In genomic region chr1:184482026-184482425, GRCm38 (mm10) we compare ENCODE assay signal across 23 mouse cellular contexts.
A peak's percentile ranks its signal among the peaks of the same experiment; 100 is the strongest.
DNase-seq lines count a peak whose midpoint lies in the region; TF ChIP-seq lines count a peak whose summit lies in the region.
"Had no signal": no experiment of that assay in that cellular context is flagged by ENCODE, and none has a peak within 500 bp of the region (broad histone marks: within the 10 kb centered on the region; RNA-seq: fewer than 3 reads in every experiment).

No protein-coding gene starts in this region.

- H3K4me3 ChIP-seq in heart, embryonic 10.5 days, result no peak overlapping the region
- no peak overlapping the region for H3K4me3 ChIP-seq in myocyte
- H3K4me3 ChIP-seq: forebrain, embryonic 10.5 days; forebrain, embryonic 13.5 days; heart, embryonic 12.5 days; heart, embryonic 15.5 days; hindbrain, embryonic 10.5 days; hindbrain, embryonic 15.5 days had no signal

- peak overlapping the region; percentile 51 for H3K4me2 ChIP-seq in myocyte (ENCODE audit: low read depth)
- H3K4me2 ChIP-seq: forebrain, embryonic 13.5 days; heart, embryonic 12.5 days; heart, embryonic 15.5 days; hindbrain, embryonic 15.5 days had no signal

- DNase-seq in adrenal gland, adult (ENCODE audit: inconsistent age in 2 of 2, low spot score in 1 of 2), result peak; percentile 37 to 80
- DNase-seq in adrenal gland, adult 18-20 months (ENCODE audit: low spot score in 2 of 2), result no peak
- peak; percentile 46 for DNase-seq in heart, adult 11 months
- DNase-seq in heart, embryonic 10.5 days (ENCODE audit: low spot score), result no peak
- peak; percentile 10 for DNase-seq in adrenal gland, postnatal 10 days
- DNase-seq in kidney, postnatal 25 days, result no peak
- DNase-seq in cerebellum, postnatal 4 days (ENCODE audit: low spot score in 2 of 2), result no peak
- DNase-seq: cerebellum, adult 11-12 months; cerebellum, adult 8-10 months; cerebellum, postnatal 10 days; cerebellum, postnatal 36 days; gastrocnemius, postnatal 10 days; gastrocnemius, postnatal 36 days; heart, postnatal 10 days; heart, postnatal 36 days; kidney, adult 2 months had no signal

- H3ac ChIP-seq in myocyte (ENCODE audit: control insufficient read depth, insufficient read length), result no peak overlapping the region

- WGBS in heart, embryonic 10.5 days, result 56% methylated on average over 9 of the region's 9 CpGs

- TF ChIP-seq POLR2A in myocyte (IDR thresholded peaks at IDR 0.05; ENCODE audit: insufficient read length, low read depth), result no peak

- H3K27ac ChIP-seq in heart, embryonic 10.5 days, result no peak overlapping the region
- H3K27ac ChIP-seq: forebrain, embryonic 10.5 days; forebrain, embryonic 13.5 days; heart, embryonic 15.5 days; hindbrain, embryonic 10.5 days; hindbrain, embryonic 15.5 days had no signal

- H3K4me1 ChIP-seq in heart, embryonic 10.5 days, result no peaks in the 10 kb centered on the region
- H3K4me1 ChIP-seq: forebrain, embryonic 10.5 days; forebrain, embryonic 13.5 days; heart, embryonic 12.5 days; heart, embryonic 15.5 days; hindbrain, embryonic 10.5 days; hindbrain, embryonic 15.5 days had no signal

- no peaks in the 10 kb centered on the region for H3K36me3 ChIP-seq in heart, embryonic 10.5 days
- H3K36me3 ChIP-seq in myocyte (ENCODE audit: control insufficient read depth, insufficient read depth), result no peaks in the 10 kb centered on the region
- H3K36me3 ChIP-seq: forebrain, embryonic 10.5 days; heart, embryonic 12.5 days; heart, embryonic 15.5 days; hindbrain, embryonic 10.5 days; hindbrain, embryonic 15.5 days had no signal

- no peaks in the 10 kb centered on the region for H3K9me3 ChIP-seq in heart, embryonic 10.5 days
- H3K9me3 ChIP-seq: forebrain, embryonic 10.5 days; forebrain, embryonic 13.5 days; heart, embryonic 12.5 days; heart, embryonic 15.5 days; hindbrain, embryonic 10.5 days; hindbrain, embryonic 15.5 days had no signal

- no peaks in the 10 kb centered on the region for H3K27me3 ChIP-seq in heart, embryonic 10.5 days (ENCODE audit: insufficient read depth, poor library complexity, severe bottlenecking)
- no peaks in the 10 kb centered on the region for H3K27me3 ChIP-seq in myocyte (ENCODE audit: control insufficient read depth, insufficient read depth, insufficient read length)
- H3K27me3 ChIP-seq: forebrain, embryonic 13.5 days; heart, embryonic 12.5 days; heart, embryonic 15.5 days had no signal

- H3K79me2 ChIP-seq in myocyte (ENCODE audit: control insufficient read depth, insufficient read depth), result no peaks in the 10 kb centered on the region

TF ChIP-seq in myocyte, 11 proteins besides CTCF, POLR2A, EP300 and RAD21:
- TF ChIP-seq CEBPB (IDR thresholded peaks at IDR 0.05; ENCODE audit: insufficient read depth, poor library complexity, severe bottlenecking) (no peak), REST (IDR thresholded peaks at IDR 0.05; ENCODE audit: insufficient read depth, insufficient read length) (no peak), E2F4 (IDR thresholded peaks at IDR 0.05; ENCODE audit: insufficient read depth) (no peak), MYOG (IDR thresholded peaks at IDR 0.05; ENCODE audit: control insufficient read depth in 1 of 3, insufficient read depth in 1 of 3, insufficient read length in 2 of 3, low read depth in 2 of 3) (no peak), USF1 (IDR thresholded peaks at IDR 0.05; ENCODE audit: low read depth) (no peak), POLR2AphosphoS2 (IDR thresholded peaks at IDR 0.05; ENCODE audit: insufficient read length, low read depth) (no peak), MYOD1 (IDR thresholded peaks at IDR 0.05; ENCODE audit: control insufficient read depth in 1 of 3, insufficient read length in 2 of 3, low read depth in 2 of 3) (no peak)

Comparison
In these comparisons a context has a peak if more than half of its experiments do, and no peak if none do; other contexts are left out.
1. DNase-seq: peak in adrenal gland, adult (2 of 2), heart, adult 11 months (single experiment) and adrenal gland, postnatal 10 days (single experiment); none in adrenal gland, adult 18-20 months (0 of 2), heart, embryonic 10.5 days (single experiment), kidney, postnatal 25 days (0 of 2) and cerebellum, postnatal 4 days (0 of 2).